Mouse (Mus musculus) C2C12 (cell line): Measurements from ENCODE around the gene Rimbp2.

ENCODE experiments used
- CTCF ChIP-seq: IDR thresholded peaks from one replicate; pipeline ENCODE4 v1.5.1; 2011; ENCODE audit not compliant: control insufficient read depth, insufficient read depth, insufficient read length
- USF1 ChIP-seq: IDR thresholded peaks from one replicate; pipeline ENCODE4 v1.6.1; 2011; ENCODE audit warnings: low read depth, mild to moderate bottlenecking, control low read depth, moderate library complexity

DNA sequence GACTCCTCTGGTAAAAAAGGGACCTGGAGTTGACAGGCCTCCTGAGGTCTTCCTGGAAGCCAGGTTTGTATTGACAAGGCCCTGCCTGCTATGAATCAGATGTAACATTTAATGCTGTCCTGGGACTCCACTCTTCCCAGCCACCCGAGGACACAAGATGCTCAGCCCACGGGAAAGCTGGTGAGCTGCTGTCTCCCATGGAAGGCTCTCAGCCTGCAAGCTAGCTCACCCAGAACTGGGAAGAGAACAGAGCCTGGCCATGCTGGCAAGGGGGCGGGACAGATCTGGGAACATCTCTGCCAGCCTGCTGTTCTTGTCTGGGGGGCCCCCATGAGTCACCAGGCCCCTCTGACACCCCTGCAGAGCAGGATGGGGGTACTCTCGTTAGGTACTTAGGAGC is 111.7 kb downstream of the Rimbp2 start:
- no peak for TF ChIP-seq CTCF
- TF ChIP-seq USF1, result no peak
